Mouse (Mus musculus) G1E (cell line): ENCODE results near the gene Vmn1r168.
"Not testable (repeated sequence)": the region's sequence is repeated elsewhere in the genome, so short reads cannot be mapped to it uniquely, and the experiment has no call there.

Experiments
- CTCF ChIP-seq: IDR thresholded peaks from 2 replicates; pipeline ENCODE4 v1.5.1; 2012; ENCODE audit warnings: low read depth, low read length, inconsistent platforms, mixed read lengths
- GATA1 ChIP-seq: IDR thresholded peaks from 2 replicates; pipeline ENCODE4 v1.6.1; 2012; ENCODE audit warnings: borderline replicate concordance, low read length, inconsistent platforms, mixed read lengths
- GATA2 ChIP-seq: IDR thresholded peaks from 2 replicates; pipeline ENCODE4 v1.6.1; 2012; ENCODE audit warnings: low read depth, low read length, inconsistent platforms, borderline replicate concordance
- POLR2AphosphoS5 ChIP-seq: IDR thresholded peaks from 2 replicates; pipeline ENCODE4 v1.6.1; 2012; ENCODE audit warnings: low read depth, low read length, inconsistent platforms; ENCODE audit not compliant: insufficient replicate concordance
- TAL1 ChIP-seq: conservative IDR thresholded peaks from 2 replicates; pipeline ENCODE4 v1.6.1; 2012; ENCODE audit warnings: low read depth, low read length, inconsistent platforms, mixed read lengths

DNA sequence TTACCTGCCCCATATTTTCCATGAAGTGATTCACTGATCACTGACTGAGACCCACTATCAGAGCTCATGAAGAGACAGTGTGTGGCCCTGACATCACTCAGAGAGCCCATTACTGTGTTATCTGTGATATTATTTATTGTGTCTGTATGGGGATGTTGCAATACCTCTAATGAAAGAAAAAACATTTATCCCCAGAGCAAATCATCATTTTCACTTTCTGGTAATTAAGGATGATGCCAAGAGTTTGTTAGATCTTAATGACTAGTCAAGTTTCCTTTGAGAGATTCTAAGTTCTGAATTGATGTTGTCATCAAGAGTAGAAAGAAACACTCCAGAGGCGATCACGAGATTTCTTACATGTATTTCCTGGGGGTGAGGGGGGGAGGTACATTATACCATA lies 32.4 kb upstream of the Vmn1r168 start, which contains the start of gene Vmn1r167:
- not testable (repeated sequence) for TF ChIP-seq CTCF, TAL1, GATA1, POLR2AphosphoS5, GATA2
